Mouse (Mus musculus) cerebellum, postnatal 25 days (tissue): Measurements from ENCODE around the gene Gm10324.
"Not testable (repeated sequence)": the region's sequence is repeated elsewhere in the genome, so short reads cannot be mapped to it uniquely, and the experiment has no call there.

Experiments
- DNase-seq, 2 experiments: peaks; one replicate each; pipeline ENCODE4 v3.0.0; 2021; ENCODE audit warnings: mixed read lengths in 2 of 2

The Gm10324 gene

DNA sequence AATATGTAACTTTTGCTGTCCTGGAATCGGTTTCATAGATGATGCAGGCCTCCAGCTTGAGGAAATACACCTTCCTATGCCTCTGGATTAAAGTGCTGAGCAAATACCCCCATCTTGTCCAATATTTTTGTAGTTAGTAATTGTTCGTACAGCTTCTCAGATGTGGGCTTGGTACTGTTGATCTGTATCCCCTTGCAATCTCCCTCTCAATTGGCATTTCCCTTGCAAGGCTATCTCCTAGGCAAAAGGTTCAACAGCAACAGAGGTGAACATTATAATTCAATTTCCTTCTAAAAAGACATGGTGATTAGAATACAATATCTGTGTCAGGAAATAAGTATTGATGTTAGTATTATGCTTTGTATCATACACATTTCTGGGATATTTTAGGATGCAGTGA lies at the start of gene Gm10324:
Gene Gm10324 (plus strand): TSS at position 301 of the 400 bp plus-strand sequence.
- not testable (repeated sequence) for DNase-seq
